Mouse (Mus musculus) cerebellum, adult 8-10 months (tissue): ENCODE measurements around the gene Fam13a.

Experiments used
- DNase-seq: peaks from one replicate; pipeline ENCODE4 v3.0.0; 2022

Gene Fam13a

DNA sequence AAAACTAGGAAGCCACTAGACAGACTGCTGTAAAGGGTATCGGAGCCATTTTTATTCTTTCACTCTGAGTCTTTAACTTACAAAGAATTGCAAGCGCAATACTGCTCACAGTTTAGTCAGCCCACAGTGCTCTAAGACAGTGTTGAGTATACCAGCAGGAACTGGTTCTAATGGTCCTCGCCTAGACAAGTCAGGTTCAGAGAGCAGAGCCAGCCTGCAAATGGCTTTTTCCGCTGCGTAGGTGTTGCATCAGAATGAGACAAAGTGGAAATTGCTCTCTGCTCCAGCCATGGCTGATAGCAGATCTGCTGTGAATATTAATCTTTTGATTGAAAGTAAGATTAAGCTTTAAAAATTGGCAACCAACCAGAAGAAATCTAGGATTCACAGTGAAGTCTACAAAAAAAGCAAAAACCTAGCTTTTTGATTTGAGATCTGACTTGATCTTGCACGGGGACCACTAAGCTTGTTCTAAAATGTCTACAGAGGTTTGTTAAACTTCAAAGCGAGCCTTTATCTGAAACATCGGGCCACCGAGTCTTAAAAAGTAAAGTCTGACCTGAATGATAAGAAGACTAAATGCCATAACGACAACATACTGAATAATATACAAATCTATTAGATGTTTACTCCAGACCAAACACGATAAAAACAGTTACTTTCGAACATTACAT lies 91.7 kb downstream of the Fam13a start:
- no peak for DNase-seq

DNA sequence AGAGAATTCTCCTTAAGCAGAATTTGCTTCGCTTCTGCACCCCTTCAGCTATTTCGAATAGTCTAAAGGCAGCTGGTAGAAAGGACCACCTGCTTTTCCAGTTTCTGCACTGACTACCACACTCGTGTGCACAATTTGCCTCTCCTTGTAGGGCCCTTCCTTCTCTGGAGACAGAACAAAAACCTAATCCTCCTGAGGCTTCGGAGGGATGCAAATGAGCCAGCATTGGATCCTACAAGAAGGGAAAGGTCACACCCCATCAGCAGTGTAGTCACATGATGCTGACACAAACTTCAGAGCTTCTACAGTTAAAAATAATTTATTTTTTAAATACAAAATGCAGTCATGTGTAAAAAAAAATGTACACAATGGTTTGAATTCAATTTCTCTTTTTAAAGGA lies 93.2 kb downstream of the Fam13a start:
- DNase-seq: no peak

DNA sequence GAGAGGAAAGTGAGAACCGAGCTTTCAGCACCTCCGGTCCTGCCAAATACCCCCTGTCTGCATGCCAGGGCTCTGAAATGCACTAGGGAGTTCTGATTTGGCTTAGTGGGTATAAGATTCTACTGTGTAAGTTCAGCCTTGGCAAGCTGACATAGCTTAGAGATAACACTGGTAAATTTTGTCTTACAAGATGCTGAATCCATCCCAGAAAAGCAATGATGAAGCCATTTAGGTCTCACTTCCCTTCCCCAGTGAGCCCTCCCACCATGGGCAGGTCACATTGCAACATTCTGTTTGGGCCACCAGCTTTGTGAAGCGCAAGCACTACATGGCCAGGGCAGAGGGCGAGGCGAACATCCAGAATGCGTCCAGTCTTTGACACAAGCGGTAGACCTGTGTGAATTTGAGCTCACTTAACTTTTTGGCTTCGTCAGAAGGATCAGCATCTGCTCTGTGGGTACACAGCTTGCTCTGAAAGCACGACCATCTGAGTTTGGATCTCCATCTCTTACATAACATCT lies 94.4 kb downstream of the Fam13a start:
- DNase-seq: no peak

DNA sequence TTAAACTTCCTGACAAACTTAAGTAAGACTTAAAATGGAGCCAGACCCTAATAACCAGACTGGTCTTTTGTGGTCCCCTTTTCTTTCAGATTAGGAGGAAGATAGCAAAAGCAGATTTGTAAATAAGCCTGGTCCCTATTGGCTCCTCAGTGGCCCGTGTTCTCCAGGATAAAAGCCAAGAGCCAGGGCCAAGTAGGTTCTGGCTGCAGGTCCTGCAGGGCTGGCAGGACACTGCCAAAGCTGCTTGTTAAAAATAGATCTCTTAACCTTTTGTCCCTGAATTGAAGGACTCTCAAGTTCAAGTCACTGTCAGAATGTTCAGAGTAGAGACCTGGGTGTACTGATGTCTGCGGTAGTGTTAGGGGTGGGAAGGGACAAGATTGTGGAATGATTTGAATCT lies 96.5 kb downstream of the Fam13a start:
- peak; percentile 69 for DNase-seq

DNA sequence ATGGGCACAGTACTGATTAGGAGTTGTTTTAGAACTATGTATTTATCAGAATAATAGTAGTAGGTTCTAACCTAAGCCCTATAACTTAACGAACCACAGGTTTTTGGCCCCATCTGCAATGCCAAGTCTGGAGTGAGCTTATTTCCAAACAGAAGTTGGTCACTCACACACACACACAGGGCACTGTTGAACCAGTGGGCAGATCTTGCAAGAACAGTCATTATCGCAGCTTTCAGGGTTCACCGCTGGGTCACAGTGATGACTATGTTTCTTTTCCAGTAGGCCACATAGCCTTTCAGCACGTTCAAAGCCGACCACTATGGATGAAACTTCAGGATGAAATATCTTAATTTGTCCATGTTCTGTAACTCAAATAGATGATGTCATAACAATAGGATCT lies 101.8 kb downstream of the Fam13a start:
- DNase-seq: no peak

DNA sequence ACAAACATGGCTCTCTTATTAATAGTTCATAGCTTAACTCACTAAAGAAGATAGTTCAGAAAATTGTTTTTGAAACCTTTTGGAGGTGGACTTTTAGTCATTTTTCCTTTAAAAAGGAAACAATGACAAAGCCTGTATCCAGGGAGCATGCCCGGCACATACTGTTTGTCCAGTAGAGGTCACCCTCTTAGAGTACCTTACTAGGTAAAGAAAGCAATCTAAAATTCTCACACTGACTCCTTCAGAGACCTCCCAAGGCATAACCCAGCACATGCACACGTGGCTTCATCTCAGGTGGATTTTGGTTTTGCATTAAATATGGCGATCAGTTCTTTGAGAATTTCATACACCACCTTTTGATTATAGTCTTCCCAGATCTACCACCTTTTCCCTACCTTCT lies 102.7 kb downstream of the Fam13a start:
- no peak for DNase-seq

DNA sequence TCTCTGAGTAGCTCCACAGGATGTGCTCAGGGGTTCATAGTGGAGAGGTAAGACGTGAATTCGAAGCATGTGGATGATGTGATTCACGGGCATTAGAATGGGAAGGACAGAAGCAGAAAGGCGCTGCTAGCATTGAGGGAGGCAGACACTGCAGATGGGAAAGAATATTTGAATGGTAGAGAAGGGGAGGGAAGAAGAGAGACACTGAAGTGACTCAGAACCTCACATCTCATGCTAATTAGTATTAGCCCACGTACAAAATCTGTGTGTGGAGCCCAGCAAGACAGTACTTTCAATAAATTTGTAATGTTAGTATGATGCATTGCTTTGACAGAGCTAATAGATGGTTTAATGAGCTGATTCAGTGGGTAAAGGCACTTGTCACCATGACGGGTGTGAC lies 103.6 kb downstream of the Fam13a start:
- DNase-seq: no peak

DNA sequence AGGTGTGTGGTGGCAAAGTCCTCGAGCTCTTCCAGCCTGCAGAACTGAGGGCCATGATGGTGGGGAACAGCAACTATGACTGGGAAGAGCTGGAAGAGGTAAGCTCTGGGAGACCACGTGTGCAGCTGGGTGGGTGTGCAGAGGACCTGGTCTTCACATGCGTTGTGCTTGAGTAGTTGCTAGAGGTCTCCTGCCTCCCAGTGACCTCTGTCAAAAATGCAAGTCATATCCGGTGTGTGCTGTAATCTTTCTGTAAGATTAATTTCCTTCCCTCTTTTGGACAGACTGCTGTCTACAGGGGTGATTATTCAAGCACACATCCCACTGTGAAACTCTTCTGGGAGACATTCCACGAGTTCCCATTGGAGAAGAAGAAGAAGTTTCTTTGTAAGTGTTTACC lies 107.9 kb downstream of the Fam13a start:
- no peak for DNase-seq

DNA sequence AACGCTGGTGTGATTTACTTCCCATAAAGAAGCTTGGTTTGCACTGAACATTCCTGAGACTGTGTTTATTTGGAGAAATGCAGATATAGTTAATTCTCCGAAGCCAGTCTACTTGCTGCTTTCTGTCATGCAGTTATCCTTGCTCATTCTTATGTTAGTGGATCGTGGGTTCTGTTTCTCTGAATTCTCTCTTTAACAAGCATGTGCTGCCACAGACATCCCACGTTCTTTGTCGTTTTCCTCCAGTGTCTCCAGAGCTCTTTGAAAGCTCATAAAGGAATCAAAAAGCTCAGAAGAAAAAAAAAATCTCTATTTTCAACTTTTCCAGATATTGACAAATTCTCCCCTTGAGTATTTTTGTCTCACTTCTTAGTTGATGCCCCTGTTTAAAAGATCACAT lies 110.4 kb downstream of the Fam13a start:
- DNase-seq: no peak

DNA sequence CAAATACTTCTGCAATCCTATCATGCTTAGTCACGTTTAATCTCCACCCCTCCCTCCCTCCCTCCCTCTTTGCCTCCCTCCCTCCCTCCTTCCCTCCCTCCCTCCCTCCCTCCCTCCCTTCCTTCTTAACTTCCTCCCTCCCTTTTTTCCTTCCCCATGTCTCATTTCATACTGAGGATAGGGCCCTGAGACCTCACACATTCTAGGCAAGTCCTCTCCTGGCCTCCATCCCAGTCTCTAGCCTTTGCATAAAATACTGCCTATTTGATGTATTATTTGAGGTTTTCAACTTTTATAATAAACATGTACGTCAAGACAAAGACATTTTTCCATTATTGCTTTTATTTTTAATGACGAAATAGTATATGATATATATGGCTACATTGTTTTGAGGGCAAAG lies 110.8 kb downstream of the Fam13a start:
- DNase-seq: no peak

DNA sequence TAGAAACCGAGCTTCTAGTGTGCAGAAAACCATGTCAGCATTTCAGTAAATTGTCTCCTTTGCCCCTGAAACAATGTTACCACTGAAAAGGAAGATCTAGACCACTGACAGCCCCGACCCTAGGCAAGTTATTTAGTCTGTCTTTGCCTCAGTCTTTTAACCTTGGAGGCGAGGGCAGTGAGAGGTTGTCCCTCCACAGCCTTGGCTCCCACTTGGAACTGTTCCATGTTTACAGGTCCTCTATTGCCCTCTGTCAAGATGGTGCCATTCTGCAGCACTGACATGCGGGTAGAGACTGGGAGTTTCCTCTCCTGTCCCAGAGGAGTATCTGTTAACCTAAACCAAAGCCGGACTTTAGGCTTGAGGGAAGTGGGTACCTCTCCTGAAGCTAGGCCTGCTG lies 111.5 kb downstream of the Fam13a start:
- DNase-seq: no peak

DNA sequence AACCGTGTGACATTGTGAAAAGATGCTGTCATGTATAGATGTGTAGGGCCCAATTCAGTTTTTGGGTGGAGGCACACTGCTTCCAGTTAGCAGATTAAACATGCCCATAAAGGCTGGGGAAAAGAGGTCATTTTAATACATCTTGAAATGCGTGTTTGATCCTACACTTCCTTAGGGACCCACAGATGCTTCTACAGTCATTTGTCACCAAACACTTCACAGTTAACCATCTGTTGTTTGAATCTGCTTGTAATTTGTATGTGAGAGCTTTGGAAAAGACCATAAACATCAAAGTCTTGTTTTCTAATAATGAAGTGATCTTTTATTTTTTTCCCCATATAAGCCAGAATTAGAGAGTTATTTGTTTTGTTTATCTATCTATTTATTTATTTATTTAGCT lies 116.6 kb downstream of the Fam13a start:
- DNase-seq: no peak

DNA sequence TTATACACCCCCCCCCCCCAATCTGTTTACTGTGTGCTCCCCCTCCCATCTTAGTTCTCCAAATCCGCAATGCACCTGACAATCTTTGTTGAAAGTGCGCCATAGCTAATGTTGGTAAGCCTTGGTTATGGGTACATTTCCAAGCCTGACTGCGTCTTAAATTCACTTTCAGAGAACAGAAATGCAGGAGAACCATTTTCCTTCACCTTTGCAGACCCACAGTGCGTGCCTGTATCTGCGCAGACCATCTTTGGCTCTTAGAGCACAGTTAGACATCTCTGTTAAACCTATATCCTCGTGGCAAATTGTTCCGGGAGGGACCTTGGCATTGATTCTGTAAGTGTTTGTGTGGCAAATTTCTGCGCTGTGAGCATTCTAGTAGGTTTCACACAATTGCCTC lies 117.0 kb downstream of the Fam13a start:
- peak; percentile 54 for DNase-seq

DNA sequence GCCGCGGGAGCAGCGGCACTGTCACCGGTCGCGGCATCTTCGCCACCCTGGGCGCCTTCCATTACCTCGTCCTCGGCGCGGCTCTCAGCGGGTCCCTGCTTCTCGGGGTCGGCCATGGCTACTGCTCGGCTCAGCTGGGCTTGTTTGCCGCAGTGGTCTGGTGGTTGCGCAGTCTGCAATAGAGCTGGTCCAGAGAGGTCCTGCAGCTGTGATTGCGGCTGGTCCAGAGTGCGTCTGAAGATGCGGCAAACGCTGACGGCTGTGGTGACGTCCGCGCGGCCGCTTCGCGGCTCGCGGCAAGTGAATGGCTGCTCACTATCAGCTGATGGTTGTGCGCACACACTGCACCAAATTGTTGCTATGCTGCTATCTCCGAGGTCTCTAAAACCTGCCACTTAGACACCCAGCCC lies 117.5 kb downstream of the Fam13a start, which contains the start of gene Nap1l5:
Nap1l5 (minus strand) TSS at position 225 of the 410 bp plus-strand sequence.
- peak; percentile 79 for DNase-seq

DNA sequence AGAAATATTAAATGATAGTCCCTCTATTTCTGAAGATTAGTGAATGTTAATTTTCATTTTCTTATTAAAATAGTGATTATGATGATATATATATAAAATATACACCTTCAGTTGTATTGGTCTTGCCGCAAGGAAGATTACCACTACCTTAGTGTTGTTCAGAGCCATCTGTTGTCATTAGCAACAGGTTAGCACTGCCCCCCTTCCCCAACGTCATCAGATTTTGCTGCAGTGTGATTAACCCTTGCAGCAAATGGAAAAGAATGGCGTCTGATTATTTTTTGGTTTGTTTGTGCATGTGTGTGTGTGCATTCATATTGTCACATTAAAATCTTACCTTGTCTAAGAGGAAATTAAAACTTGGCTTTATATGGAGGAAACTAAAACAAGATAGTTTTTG lies 119.8 kb downstream of the Fam13a start:
- DNase-seq: no peak

DNA sequence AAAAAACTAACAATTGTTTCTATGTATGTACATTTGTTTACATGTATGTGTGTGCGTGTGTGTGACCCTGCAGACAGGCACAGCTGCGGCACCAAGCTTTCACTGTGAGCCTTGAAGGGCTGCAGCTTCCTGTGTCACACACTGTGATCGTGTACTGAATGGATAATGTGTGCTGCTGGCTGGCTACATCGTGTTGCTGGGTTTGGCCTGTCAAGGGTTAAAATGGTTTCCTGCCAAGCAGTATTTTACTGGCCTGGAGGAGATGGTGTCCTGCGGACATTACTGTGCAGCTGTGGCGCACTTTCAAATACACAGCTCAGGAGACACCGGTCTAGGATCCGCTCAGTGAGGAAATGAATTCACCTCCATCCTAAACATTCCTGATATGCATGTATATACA lies 121.2 kb downstream of the Fam13a start:
- peak; percentile 47 for DNase-seq

DNA sequence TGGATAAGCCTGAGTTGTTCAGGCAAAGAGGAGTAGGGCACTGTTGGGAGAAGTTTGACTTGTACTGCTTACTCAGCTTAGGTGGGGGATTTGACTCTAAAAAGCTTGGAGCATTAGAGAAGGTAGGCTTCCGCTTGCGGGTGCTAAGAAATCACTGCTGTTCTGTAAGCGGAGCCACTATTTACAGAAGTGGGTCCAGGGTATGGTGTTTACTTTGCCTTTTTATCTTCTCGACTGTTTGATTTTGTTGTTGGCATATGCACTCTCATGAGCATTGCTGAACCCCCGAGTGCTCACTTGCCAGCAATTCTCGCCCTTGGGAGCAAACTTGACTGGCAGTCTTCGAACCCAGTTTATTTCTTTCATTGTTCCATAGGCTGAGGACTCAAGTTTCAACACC lies 123.8 kb downstream of the Fam13a start:
- no peak for DNase-seq

DNA sequence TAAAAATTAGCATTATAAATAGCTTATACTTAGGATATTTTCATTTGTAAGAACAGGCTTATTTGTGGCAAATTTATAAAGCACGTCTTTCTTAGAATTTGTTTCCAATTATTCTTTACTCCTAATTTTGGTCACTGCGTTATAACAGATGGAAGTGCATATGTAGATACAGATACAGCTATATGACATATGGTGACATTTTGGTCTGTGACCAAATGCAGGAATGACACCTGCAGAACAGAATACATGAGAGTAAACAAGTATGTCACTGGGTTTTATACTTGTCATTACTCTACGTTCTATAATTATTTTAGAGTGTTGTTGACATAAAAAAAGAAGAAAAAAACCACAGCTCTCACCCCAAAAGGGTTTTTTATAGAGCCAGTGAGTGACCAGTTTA lies 125.3 kb downstream of the Fam13a start:
- DNase-seq: no peak

DNA sequence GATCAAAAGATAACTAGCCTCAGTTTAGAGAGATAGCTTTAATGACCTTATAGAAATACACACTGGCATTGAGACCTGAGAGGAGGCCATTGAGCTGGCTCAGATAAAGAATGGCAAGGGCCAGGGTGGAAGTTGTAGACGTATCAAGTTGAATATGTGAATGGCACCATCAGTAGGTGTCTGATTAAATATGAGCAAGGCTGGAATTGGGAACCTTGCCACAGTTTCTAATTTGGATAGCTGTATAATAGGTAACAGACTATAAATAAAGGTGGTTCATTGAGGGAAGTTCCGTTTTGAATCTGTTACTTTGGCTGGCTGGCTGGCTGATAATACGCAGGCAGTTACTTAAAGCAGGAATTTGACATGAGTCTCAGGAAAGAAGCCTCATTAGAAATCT lies 127.7 kb downstream of the Fam13a start:
- DNase-seq: no peak

DNA sequence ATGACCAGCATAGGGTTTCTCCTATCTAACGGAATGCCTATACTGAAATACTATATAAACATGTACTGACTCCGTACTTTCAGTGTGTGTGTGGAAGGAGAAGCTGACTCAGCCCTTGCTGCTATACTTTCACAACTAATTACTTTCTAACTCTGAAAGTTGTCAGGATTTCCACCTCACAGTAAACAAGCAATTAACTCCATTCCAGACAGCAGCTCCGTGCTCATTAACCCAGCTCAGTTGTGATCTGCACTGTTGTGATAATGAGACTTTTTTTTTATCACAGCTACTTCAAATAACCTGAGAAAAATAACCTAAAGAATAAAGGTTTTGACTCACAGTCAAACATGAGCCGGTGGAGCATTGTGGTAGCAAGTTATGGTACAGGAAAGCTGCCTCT lies 129.4 kb downstream of the Fam13a start:
- DNase-seq: no peak

DNA sequence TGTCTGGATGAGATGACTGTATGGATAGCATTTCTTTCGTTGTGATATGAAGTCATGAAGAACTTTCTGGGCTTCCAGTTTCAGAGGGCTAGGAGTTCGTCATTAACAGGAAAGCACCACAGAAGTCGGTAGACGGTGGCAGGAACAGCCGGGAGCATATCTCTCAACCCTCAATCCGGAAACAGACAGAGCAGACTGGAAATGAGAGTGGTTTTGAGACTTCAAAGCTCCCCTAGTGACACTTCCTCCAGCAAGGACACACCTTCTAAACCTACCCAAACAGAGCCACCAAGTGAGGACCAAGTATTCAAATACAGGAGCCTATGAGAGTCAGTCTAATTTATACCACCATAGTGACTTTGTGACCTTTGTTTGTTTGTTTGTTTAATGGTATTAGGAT lies 131.0 kb downstream of the Fam13a start:
- no peak for DNase-seq

DNA sequence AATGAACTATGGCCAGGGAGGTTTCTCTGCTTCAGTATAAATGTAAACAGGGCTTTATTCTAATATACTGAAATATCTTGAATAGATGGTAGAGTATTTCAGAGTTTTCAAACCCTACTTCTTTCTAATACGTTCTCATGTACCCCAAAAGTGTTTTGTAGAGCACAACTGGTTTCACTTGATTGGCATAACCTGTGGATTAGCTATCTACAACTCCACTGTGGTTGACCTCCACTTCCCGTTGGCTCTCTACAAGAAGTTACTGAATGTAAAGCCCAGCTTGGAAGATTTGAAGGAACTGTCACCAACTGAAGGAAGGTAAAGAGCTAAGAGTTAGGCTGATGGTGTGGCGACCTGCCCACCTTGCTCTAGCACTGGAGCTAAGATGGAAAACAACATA lies 134.4 kb downstream of the Fam13a start:
- DNase-seq: no peak

DNA sequence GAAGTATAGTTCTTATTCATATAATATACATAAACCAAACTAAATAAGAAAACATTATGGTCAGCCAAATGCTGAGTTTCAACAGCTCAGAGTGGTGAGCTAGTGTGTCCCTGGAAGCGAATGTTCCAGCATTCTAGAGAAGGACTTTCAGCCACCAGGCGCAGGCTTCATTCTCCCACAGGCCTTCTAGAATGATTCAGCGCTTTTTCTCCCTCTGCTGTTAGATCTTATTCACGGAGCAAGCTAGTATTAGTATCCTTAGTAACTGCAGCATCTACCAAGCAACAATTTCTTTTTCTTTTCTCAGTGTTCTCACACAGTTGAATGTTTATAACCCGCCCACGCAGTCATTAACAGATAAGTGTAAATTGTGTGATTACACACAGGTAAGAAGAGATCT lies 142.1 kb downstream of the Fam13a start:
- DNase-seq: no peak
